In genomic region chr3:101461816-101462215, GRCm38 (mm10) we compare ENCODE assay signal across 8 mouse cellular contexts.
DNase-seq lines count a peak whose midpoint lies in the region; ATAC-seq and TF ChIP-seq lines count a peak whose summit lies in the region.

No protein-coding gene starts in this region.

- H3K9me3 ChIP-seq in embryonic facial prominence, embryonic 10.5 days: peaks cover 9% of the 10 kb centered on the region
- 0 out of 2 replicates have a peak, but pooled peaks cover 7% of the 10 kb centered on the region for H3K9me3 ChIP-seq in hindbrain, embryonic 14.5 days (ENCODE audit: control insufficient read depth, low read length)
- no peaks in the 10 kb centered on the region for H3K9me3 ChIP-seq in neural tube, embryonic 11.5 days (ENCODE audit: control insufficient read depth, low read length)
- H3K9me3 ChIP-seq in intestine, embryonic 15.5 days: no peaks in the 10 kb centered on the region; the same call in 1 of the 2 replicates
- peaks cover 5% of the 10 kb centered on the region; the same call in 1 of the 2 replicates for H3K9me3 ChIP-seq in heart, embryonic 10.5 days

- peaks cover 18% of the 10 kb centered on the region for H3K4me1 ChIP-seq in embryonic facial prominence, embryonic 10.5 days
- peaks cover 8% of the 10 kb centered on the region for H3K4me1 ChIP-seq in hindbrain, embryonic 14.5 days (replicated peaks; ENCODE audit: control insufficient read depth, insufficient read depth, low read length)
- peaks cover 5% of the 10 kb centered on the region; the same call in 1 of the 2 replicates for H3K4me1 ChIP-seq in neural tube, embryonic 11.5 days (ENCODE audit: control insufficient read depth, insufficient read depth, low read length)
- H3K4me1 ChIP-seq in intestine, embryonic 15.5 days (replicated peaks): no peaks in the 10 kb centered on the region
- H3K4me1 ChIP-seq in heart, embryonic 10.5 days: no peaks in the 10 kb centered on the region; the same call in none of the 2 replicates

- H3K36me3 ChIP-seq in embryonic facial prominence, embryonic 10.5 days (replicated peaks): peaks cover 56% of the 10 kb centered on the region
- H3K36me3 ChIP-seq in hindbrain, embryonic 14.5 days (replicated peaks; ENCODE audit: control insufficient read depth, insufficient read depth): peaks cover 43% of the 10 kb centered on the region
- H3K36me3 ChIP-seq in neural tube, embryonic 11.5 days (ENCODE audit: control insufficient read depth, insufficient read depth, low read length): peaks cover 10% of the 10 kb centered on the region
- peaks cover 19% of the 10 kb centered on the region for H3K36me3 ChIP-seq in intestine, embryonic 15.5 days
- H3K36me3 ChIP-seq in heart, embryonic 10.5 days: peaks cover 52% of the 10 kb centered on the region

- 24% methylated on average over 8 of the region's 8 CpGs for WGBS in embryonic facial prominence, embryonic 10.5 days
- 16% methylated on average over 8 of the region's 8 CpGs for WGBS in hindbrain, embryonic 14.5 days
- 36% methylated on average over 8 of the region's 8 CpGs for WGBS in neural tube, embryonic 11.5 days
- WGBS in intestine, embryonic 15.5 days: 50% methylated on average over 8 of the region's 8 CpGs
- WGBS in heart, embryonic 10.5 days: 54% methylated on average over 8 of the region's 8 CpGs

- no peak for TF ChIP-seq CTCF in gastrocnemius, adult 2 months (IDR thresholded peaks at IDR 0.05)

- H3K27me3 ChIP-seq in embryonic facial prominence, embryonic 10.5 days (replicated peaks; ENCODE audit: low read depth, poor library complexity, severe bottlenecking): no peaks in the 10 kb centered on the region
- no peaks in the 10 kb centered on the region for H3K27me3 ChIP-seq in hindbrain, embryonic 14.5 days (ENCODE audit: control insufficient read depth, insufficient read depth, low read length)
- no peaks in the 10 kb centered on the region for H3K27me3 ChIP-seq in neural tube, embryonic 11.5 days (ENCODE audit: control insufficient read depth, insufficient read depth, low read length)
- H3K27me3 ChIP-seq in intestine, embryonic 15.5 days (replicated peaks): no peaks in the 10 kb centered on the region
- H3K27me3 ChIP-seq in heart, embryonic 10.5 days (ENCODE audit: insufficient read depth, poor library complexity, severe bottlenecking): no peaks in the 10 kb centered on the region

- peak overlapping the region; percentile 12; the same call in 1 of the 2 replicates for H3K9ac ChIP-seq in hindbrain, embryonic 14.5 days
- peak overlapping the region; percentile 26; the same call in 1 of the 2 replicates for H3K9ac ChIP-seq in neural tube, embryonic 11.5 days (ENCODE audit: low read length)
- no peak overlapping the region for H3K9ac ChIP-seq in intestine, embryonic 15.5 days

- no peak overlapping the region for H3K4me3 ChIP-seq in gastrocnemius, adult 2 months
- no peak overlapping the region for H3K4me3 ChIP-seq in embryonic facial prominence, embryonic 10.5 days
- H3K4me3 ChIP-seq in hindbrain, embryonic 14.5 days (replicated peaks; ENCODE audit: low read length): no peak overlapping the region
- no peak overlapping the region for H3K4me3 ChIP-seq in neural tube, embryonic 11.5 days (ENCODE audit: low read depth, low read length)
- no peak overlapping the region for H3K4me3 ChIP-seq in intestine, embryonic 15.5 days (replicated peaks)
- H3K4me3 ChIP-seq in heart, embryonic 10.5 days: no peak overlapping the region

- no peak for DNase-seq in gastrocnemius, adult 2 months
- no peak for DNase-seq in gastrocnemius, postnatal 10 days
- peak; percentile 37 for DNase-seq in embryonic facial prominence, embryonic 10.5 days (ENCODE audit: low spot score)
- no peak for DNase-seq in hindbrain, embryonic 14.5 days (ENCODE audit: low spot score)
- peak; percentile 34 for DNase-seq in neural tube, embryonic 11.5 days (ENCODE audit: low spot score)
- DNase-seq in spleen, postnatal 36 days (ENCODE audit: low spot score in 2 of 2): no peak
- no peak for DNase-seq in heart, embryonic 10.5 days (ENCODE audit: low spot score)

- intact Hi-C loops in gastrocnemius, adult 2 months (cut with DNase I): loop anchor here (1.0 to 10.0 kb wide), 3 partner anchors 90 to 497 kb away; partner anchors contain the start of gene Ttf2

- ATAC-seq in hindbrain, embryonic 14.5 days (ENCODE audit: low FRiP score): no peak
- 0 out of 2 replicates have a peak, but pooled peaks have one; percentile 27 for ATAC-seq in neural tube, embryonic 11.5 days (ENCODE audit: insufficient read depth, low FRiP score, low TSS enrichment)
- ATAC-seq in intestine, embryonic 15.5 days: no peak

- no peak overlapping the region for H3K4me2 ChIP-seq in hindbrain, embryonic 14.5 days (replicated peaks)
- no peak overlapping the region for H3K4me2 ChIP-seq in neural tube, embryonic 11.5 days (ENCODE audit: low read depth)
- no peak overlapping the region for H3K4me2 ChIP-seq in intestine, embryonic 15.5 days (replicated peaks)

- H3K27ac ChIP-seq in gastrocnemius, adult 2 months: peak overlapping the region; percentile 16; the same call in 1 of the 2 replicates
- H3K27ac ChIP-seq in embryonic facial prominence, embryonic 10.5 days (replicated peaks): peak overlapping the region; percentile 80
- H3K27ac ChIP-seq in hindbrain, embryonic 14.5 days: peak overlapping the region; percentile 70
- H3K27ac ChIP-seq in neural tube, embryonic 11.5 days (ENCODE audit: low read depth, low read length): peak overlapping the region; percentile 40; the same call in 1 of the 2 replicates
- H3K27ac ChIP-seq in intestine, embryonic 15.5 days: no peak overlapping the region
- no peak overlapping the region for H3K27ac ChIP-seq in heart, embryonic 10.5 days

Comparison
In these comparisons a context has a peak if more than half of its experiments do, and no peak if none do; other contexts are left out.
1. DNase-seq: peak in embryonic facial prominence, embryonic 10.5 days (single experiment) and neural tube, embryonic 11.5 days (single experiment); none in gastrocnemius, adult 2 months (single experiment), gastrocnemius, postnatal 10 days (single experiment), hindbrain, embryonic 14.5 days (single experiment), spleen, postnatal 36 days (0 of 2) and heart, embryonic 10.5 days (single experiment).
2. H3K27ac ChIP-seq: peak in gastrocnemius, adult 2 months (single experiment), embryonic facial prominence, embryonic 10.5 days (single experiment), hindbrain, embryonic 14.5 days (single experiment) and neural tube, embryonic 11.5 days (single experiment); none in intestine, embryonic 15.5 days (single experiment) and heart, embryonic 10.5 days (single experiment).